Mouse (Mus musculus): ENCODE measurements around the gene Tcte1. TPM values are rescaled to one million over a fixed set of nuclear protein-coding genes. Genes with fewer than 3 reads are reported as not detected.

Tcte1 gene
- total and polyA plus RNA-seq, 2 experiments from 2014 or later = 1.2 to 4.2 TPM

DNA sequence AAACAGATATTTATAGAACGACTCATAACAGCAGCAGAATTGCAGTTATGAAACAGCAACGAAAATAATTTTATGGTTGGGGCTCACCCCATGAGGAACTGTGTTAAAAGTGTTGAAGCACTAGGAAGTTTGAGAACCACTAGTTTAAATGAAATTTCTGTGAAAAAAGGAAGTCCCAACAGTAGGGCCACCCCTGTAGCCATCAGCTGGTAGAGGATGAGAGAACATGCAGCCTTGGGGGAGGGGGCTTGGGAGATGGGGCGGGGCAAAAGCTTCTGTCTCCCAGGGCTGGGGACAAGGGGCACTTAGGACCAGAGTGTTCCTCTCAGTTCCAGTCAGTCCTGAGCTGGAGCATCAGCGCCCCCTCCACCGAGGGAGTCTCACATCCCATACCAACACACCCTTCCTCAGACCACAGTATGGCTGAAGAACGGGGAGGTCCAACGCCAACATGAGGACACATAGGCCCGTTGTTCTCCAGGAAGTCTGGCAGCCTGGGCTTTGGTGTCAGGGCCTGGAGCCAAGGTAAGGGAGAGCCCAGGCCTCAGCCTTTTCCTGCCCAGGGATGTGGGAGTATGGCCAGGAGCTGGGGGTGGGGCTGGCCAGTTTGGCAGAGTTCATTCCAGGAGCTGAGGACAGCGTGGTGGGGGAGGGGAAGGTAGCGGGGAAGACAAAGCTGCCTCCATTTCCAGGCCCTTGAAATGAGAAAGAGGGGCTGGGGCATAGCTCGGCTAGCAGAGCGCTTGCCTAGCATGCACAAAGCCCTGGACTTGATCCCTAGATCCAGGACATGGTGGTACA lies 61.1 kb downstream of the Tcte1 start:
- H3K9ac ChIP-seq (replicated peaks; ENCODE audit: low read length, poor library complexity, severe bottlenecking) = no peak overlapping the region
- DNase-seq (ENCODE audit: low spot score) (peak; percentile 85), ATAC-seq (ENCODE audit: low FRiP score) (peak; percentile 73)
- peak overlapping the region; percentile 69 for H3K27ac ChIP-seq (ENCODE audit: low read depth, low read length)
- H3K4me1 ChIP-seq (ENCODE audit: insufficient read depth, low read length) = no peaks in the 10 kb centered on the region
- H3K27me3 ChIP-seq (ENCODE audit: insufficient read depth, low read length) = no peaks in the 10 kb centered on the region
- no peak for TF ChIP-seq CTCF (IDR thresholded peaks at IDR 0.05)
- H3K4me3 ChIP-seq (ENCODE audit: low read depth, low read length) = no peak overlapping the region
- H3K4me2 ChIP-seq (ENCODE audit: low read depth, low read length, poor library complexity, severe bottlenecking) = no peak overlapping the region
- no peaks in the 10 kb centered on the region for H3K9me3 ChIP-seq (ENCODE audit: low read length)
- WGBS = 42% methylated on average over 12 of the region's 12 CpGs
- no peaks in the 10 kb centered on the region for H3K36me3 ChIP-seq (ENCODE audit: insufficient read depth, low read length)

DNA sequence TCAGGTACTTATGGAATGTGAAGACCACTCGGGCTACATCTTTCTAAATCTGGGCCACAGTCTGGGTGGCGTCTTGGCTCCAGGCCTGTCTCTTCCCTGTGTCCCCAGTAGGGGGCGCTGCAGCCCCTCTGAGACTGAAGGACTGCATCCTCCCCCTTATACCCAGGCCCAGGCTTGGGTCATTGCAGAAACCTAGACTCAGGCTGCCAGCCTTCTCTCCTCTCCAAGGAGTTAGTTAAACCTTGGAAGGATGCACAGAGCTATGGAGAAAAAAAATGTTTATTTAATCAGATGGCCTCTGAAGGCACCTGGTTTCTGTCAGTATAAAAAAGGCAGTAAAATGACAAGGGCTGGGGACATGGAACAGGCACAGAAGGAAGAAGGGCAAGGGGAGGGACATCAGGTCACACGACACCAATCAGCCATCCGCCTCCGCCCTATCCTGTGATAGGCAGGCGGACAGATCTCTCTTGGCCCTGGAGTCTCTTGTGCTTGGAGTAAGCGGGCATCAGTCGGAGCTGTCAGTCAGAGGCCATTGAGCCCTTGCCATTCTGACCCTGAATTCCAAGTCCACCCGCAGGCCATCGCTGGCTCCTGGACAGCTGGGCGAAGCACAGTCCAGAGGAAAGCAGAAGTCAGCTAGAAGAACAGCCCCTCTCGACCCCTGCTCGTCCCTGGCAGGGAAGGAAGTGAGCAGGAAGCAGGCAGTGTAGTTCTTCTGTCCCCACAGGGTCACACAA lies 61.9 kb downstream of the Tcte1 start:
- H3K9me3 ChIP-seq (ENCODE audit: low read length) = no peaks in the 10 kb centered on the region
- no peaks in the 10 kb centered on the region for H3K27me3 ChIP-seq (ENCODE audit: insufficient read depth, low read length)
- peak overlapping the region; percentile 69 for H3K27ac ChIP-seq (ENCODE audit: low read depth, low read length)
- 22% methylated on average over 14 of the region's 14 CpGs for WGBS
- peak; percentile 71 for ATAC-seq (ENCODE audit: low FRiP score)
- H3K4me1 ChIP-seq (ENCODE audit: insufficient read depth, low read length) = no peaks in the 10 kb centered on the region
- no peaks in the 10 kb centered on the region for H3K36me3 ChIP-seq (ENCODE audit: insufficient read depth, low read length)
- H3K9ac ChIP-seq (replicated peaks; ENCODE audit: low read length, poor library complexity, severe bottlenecking) = no peak overlapping the region; the same call in 1 of the 2 replicates
- peak; percentile 89 for TF ChIP-seq CTCF (IDR thresholded peaks at IDR 0.05)
- no peak overlapping the region for H3K4me3 ChIP-seq (ENCODE audit: low read depth, low read length)
- H3K4me2 ChIP-seq (ENCODE audit: low read depth, low read length, poor library complexity, severe bottlenecking) = no peak overlapping the region
- DNase-seq (ENCODE audit: low spot score) = peak; percentile 86

- no peak for TF ChIP-seq CTCF (IDR thresholded peaks at IDR 0.05)
- Histone ChIP-seq H3K9ac (replicated peaks; ENCODE audit: low read length, poor library complexity, severe bottlenecking) (no peak overlapping the region), H3K4me3 (ENCODE audit: low read depth, low read length) (no peak overlapping the region), H3K27ac (ENCODE audit: low read depth, low read length) (peak overlapping the region; percentile 69), H3K9me3 (ENCODE audit: low read length) (no peaks in the 10 kb centered on the region), H3K36me3 (ENCODE audit: insufficient read depth, low read length) (no peaks in the 10 kb centered on the region), H3K4me1 (ENCODE audit: insufficient read depth, low read length) (no peaks in the 10 kb centered on the region), H3K27me3 (ENCODE audit: insufficient read depth, low read length) (no peaks in the 10 kb centered on the region), H3K4me2 (ENCODE audit: low read depth, low read length, poor library complexity, severe bottlenecking) (no peak overlapping the region)
- ATAC-seq (ENCODE audit: low FRiP score) = no peak
- 64% methylated on average over 23 of the region's 23 CpGs for WGBS
- DNase-seq (ENCODE audit: low spot score) = no peak
Observed at GRCm38 (mm10) chr17:45585725-45586448, 62.7 kb downstream of the Tcte1 start.

- peak; percentile 61 for TF ChIP-seq CTCF (IDR thresholded peaks at IDR 0.05)
- Histone ChIP-seq H3K36me3 (ENCODE audit: insufficient read depth, low read length) (no peaks in the 10 kb centered on the region), H3K9ac (replicated peaks; ENCODE audit: low read length, poor library complexity, severe bottlenecking) (no peak overlapping the region), H3K27me3 (ENCODE audit: insufficient read depth, low read length) (no peaks in the 10 kb centered on the region), H3K4me2 (ENCODE audit: low read depth, low read length, poor library complexity, severe bottlenecking) (no peak overlapping the region), H3K4me1 (ENCODE audit: insufficient read depth, low read length) (no peaks in the 10 kb centered on the region), H3K9me3 (ENCODE audit: low read length) (no peaks in the 10 kb centered on the region), H3K4me3 (ENCODE audit: low read depth, low read length) (no peak overlapping the region), H3K27ac (ENCODE audit: low read depth, low read length) (no peak overlapping the region)
- no peak for DNase-seq (ENCODE audit: low spot score)
- no peak for ATAC-seq (ENCODE audit: low FRiP score)
- 97% methylated on average over 3 of the region's 3 CpGs for WGBS
Observed at GRCm38 (mm10) chr17:45586449-45586837, 63.2 kb downstream of the Tcte1 start.

DNA sequence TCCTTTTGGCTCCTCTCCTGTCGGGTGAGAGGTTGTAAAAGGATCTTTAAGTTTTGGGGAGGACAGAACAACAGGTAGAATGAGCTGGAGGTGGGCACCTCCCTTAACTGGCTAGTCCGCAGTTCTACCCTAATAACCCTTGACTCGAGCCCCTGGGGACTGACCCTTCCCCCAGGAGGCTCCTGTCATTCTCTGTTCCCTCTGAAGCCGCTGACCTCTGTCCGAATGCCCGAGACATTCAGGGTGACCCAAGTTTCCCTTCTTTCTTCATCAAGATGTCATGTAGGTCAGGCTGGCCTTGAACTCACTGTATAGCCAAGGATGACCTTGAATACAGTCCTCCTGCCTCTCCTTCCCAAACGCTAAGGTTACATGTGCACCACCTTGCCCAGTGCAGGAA lies 65.1 kb downstream of the Tcte1 start:
- no peak overlapping the region for H3K9ac ChIP-seq (replicated peaks; ENCODE audit: low read length, poor library complexity, severe bottlenecking)
- no peak overlapping the region for H3K27ac ChIP-seq (ENCODE audit: low read depth, low read length)
- ATAC-seq (ENCODE audit: low FRiP score) (no peak), DNase-seq (ENCODE audit: low spot score) (no peak)
- H3K9me3 ChIP-seq (ENCODE audit: low read length) = no peaks in the 10 kb centered on the region
- no peak overlapping the region for H3K4me2 ChIP-seq (ENCODE audit: low read depth, low read length, poor library complexity, severe bottlenecking)
- peaks cover 4% of the 10 kb centered on the region for H3K27me3 ChIP-seq (ENCODE audit: insufficient read depth, low read length)
- H3K4me1 ChIP-seq (ENCODE audit: insufficient read depth, low read length) = peaks cover 5% of the 10 kb centered on the region; the same call in 1 of the 2 replicates
- WGBS = 93% methylated on average over 7 of the region's 7 CpGs
- no peak overlapping the region for H3K4me3 ChIP-seq (ENCODE audit: low read depth, low read length)
- no peak for TF ChIP-seq CTCF (IDR thresholded peaks at IDR 0.05)
- H3K36me3 ChIP-seq (ENCODE audit: insufficient read depth, low read length) = no peaks in the 10 kb centered on the region

Data from midbrain, postnatal 0 days (tissue).